Mouse (Mus musculus): ENCODE data around the gene Acadvl. TPM values are rescaled to one million over a fixed set of nuclear protein-coding genes. Genes with fewer than 3 reads are reported as not detected.

Acadvl gene
- polyA plus RNA-seq, 1 experiment from 2014 or later = 114 TPM

- Histone ChIP-seq H3K4me3 (ENCODE audit: low read length) (peak overlapping the region; percentile 30), H3K27me3 (ENCODE audit: insufficient read depth, low read length) (no peaks in the 10 kb centered on the region), H3K9me3 (ENCODE audit: low read length) (no peaks in the 10 kb centered on the region), H3K4me2 (replicated peaks; ENCODE audit: low read depth, low read length) (peak overlapping the region; percentile 61), H3K36me3 (ENCODE audit: insufficient read depth, low read length) (peaks cover 24% of the 10 kb centered on the region), H3K4me1 (ENCODE audit: insufficient read depth, low read length) (peaks cover 47% of the 10 kb centered on the region), H3K9ac (replicated peaks; ENCODE audit: low read length) (peak overlapping the region; percentile 19; the same call in 1 of the 2 replicates), H3K27ac (ENCODE audit: low read length) (peak overlapping the region; percentile 76)
- under 1% methylated on average over 20 of the region's 20 CpGs for WGBS
- peak; percentile 68 for ATAC-seq (ENCODE audit: low FRiP score, low TSS enrichment)
Measured at GRCm38 (mm10) chr11:70029130-70029801, 14.1 kb upstream of the Acadvl start.

GRCm38 (mm10) chr11:70028401-70029129, 13.4 kb upstream of the Acadvl start:
- H3K9ac ChIP-seq (replicated peaks; ENCODE audit: low read length) = peak overlapping the region; percentile 37
- H3K4me1 ChIP-seq (ENCODE audit: insufficient read depth, low read length) = peaks cover 53% of the 10 kb centered on the region
- H3K4me3 ChIP-seq (ENCODE audit: low read length) = peak overlapping the region; percentile 30
- H3K27ac ChIP-seq (ENCODE audit: low read length) = peak overlapping the region; percentile 76
- peak overlapping the region; percentile 61 for H3K4me2 ChIP-seq (replicated peaks; ENCODE audit: low read depth, low read length)
- no peaks in the 10 kb centered on the region for H3K27me3 ChIP-seq (ENCODE audit: insufficient read depth, low read length)
- H3K36me3 ChIP-seq (ENCODE audit: insufficient read depth, low read length) = peaks cover 24% of the 10 kb centered on the region
- no peaks in the 10 kb centered on the region for H3K9me3 ChIP-seq (ENCODE audit: low read length)
- ATAC-seq (ENCODE audit: low FRiP score, low TSS enrichment) = 0 out of 2 replicates have a peak, but pooled peaks have one; percentile 20
- WGBS = 17% methylated on average over 12 of the region's 12 CpGs

- no peaks in the 10 kb centered on the region for H3K27me3 ChIP-seq (ENCODE audit: insufficient read depth, low read length)
- WGBS = 23% methylated on average over 9 of the region's 9 CpGs
- peaks cover 17% of the 10 kb centered on the region for H3K36me3 ChIP-seq (ENCODE audit: insufficient read depth, low read length)
- no peaks in the 10 kb centered on the region for H3K9me3 ChIP-seq (ENCODE audit: low read length)
- H3K9ac ChIP-seq (replicated peaks; ENCODE audit: low read length) = peak overlapping the region; percentile 39
- peak overlapping the region; percentile 40 for H3K4me3 ChIP-seq (ENCODE audit: low read length)
- peaks cover 58% of the 10 kb centered on the region for H3K4me1 ChIP-seq (ENCODE audit: insufficient read depth, low read length)
- H3K27ac ChIP-seq (ENCODE audit: low read length) = peak overlapping the region; percentile 16; the same call in 1 of the 2 replicates
- no peak for ATAC-seq (ENCODE audit: low FRiP score, low TSS enrichment)
- peak overlapping the region; percentile 61 for H3K4me2 ChIP-seq (replicated peaks; ENCODE audit: low read depth, low read length)
Measured at GRCm38 (mm10) chr11:70027397-70027796, 12.2 kb upstream of the Acadvl start.

GRCm38 (mm10) chr11:70026689-70027088, 11.5 kb upstream of the Acadvl start:
- peak; percentile 76 for ATAC-seq (ENCODE audit: low FRiP score, low TSS enrichment)
- H3K27ac ChIP-seq (ENCODE audit: low read length) = no peak overlapping the region
- WGBS = 0% methylated on average over 18 of the region's 19 CpGs
- peak overlapping the region; percentile 40 for H3K4me3 ChIP-seq (ENCODE audit: low read length)
- H3K27me3 ChIP-seq (ENCODE audit: insufficient read depth, low read length) = no peaks in the 10 kb centered on the region
- H3K9ac ChIP-seq (replicated peaks; ENCODE audit: low read length) = peak overlapping the region; percentile 50; the same call in 1 of the 2 replicates
- H3K9me3 ChIP-seq (ENCODE audit: low read length) = no peaks in the 10 kb centered on the region
- peak overlapping the region; percentile 61 for H3K4me2 ChIP-seq (replicated peaks; ENCODE audit: low read depth, low read length)
- peaks cover 10% of the 10 kb centered on the region for H3K36me3 ChIP-seq (ENCODE audit: insufficient read depth, low read length)
- H3K4me1 ChIP-seq (ENCODE audit: insufficient read depth, low read length) = peaks cover 58% of the 10 kb centered on the region

- H3K9me3 ChIP-seq (ENCODE audit: low read length) = no peaks in the 10 kb centered on the region
- H3K4me3 ChIP-seq (ENCODE audit: low read length) = peak overlapping the region; percentile 36
- WGBS = 19% methylated on average over 5 of the region's 6 CpGs
- peak overlapping the region; percentile 55 for H3K9ac ChIP-seq (replicated peaks; ENCODE audit: low read length)
- peak overlapping the region; percentile 61 for H3K4me2 ChIP-seq (replicated peaks; ENCODE audit: low read depth, low read length)
- no peaks in the 10 kb centered on the region for H3K27me3 ChIP-seq (ENCODE audit: insufficient read depth, low read length)
- H3K36me3 ChIP-seq (ENCODE audit: insufficient read depth, low read length) = no peaks in the 10 kb centered on the region
- H3K4me1 ChIP-seq (ENCODE audit: insufficient read depth, low read length) = peaks cover 63% of the 10 kb centered on the region
- no peak overlapping the region for H3K27ac ChIP-seq (ENCODE audit: low read length)
- ATAC-seq (ENCODE audit: low FRiP score, low TSS enrichment) = no peak
Measured at GRCm38 (mm10) chr11:70024151-70024514, 8.9 kb upstream of the Acadvl start.

GRCm38 (mm10) chr11:70023481-70024150, 8.4 kb upstream of the Acadvl start:
- Histone ChIP-seq H3K27me3 (ENCODE audit: insufficient read depth, low read length) (no peaks in the 10 kb centered on the region), H3K4me3 (ENCODE audit: low read length) (peak overlapping the region; percentile 36), H3K9me3 (ENCODE audit: low read length) (no peaks in the 10 kb centered on the region), H3K4me1 (ENCODE audit: insufficient read depth, low read length) (peaks cover 63% of the 10 kb centered on the region), H3K4me2 (replicated peaks; ENCODE audit: low read depth, low read length) (peak overlapping the region; percentile 61), H3K36me3 (ENCODE audit: insufficient read depth, low read length) (no peaks in the 10 kb centered on the region), H3K9ac (replicated peaks; ENCODE audit: low read length) (peak overlapping the region; percentile 55), H3K27ac (ENCODE audit: low read length) (no peak overlapping the region)
- WGBS = 14% methylated on average over 9 of the region's 29 CpGs
- no peak for ATAC-seq (ENCODE audit: low FRiP score, low TSS enrichment)

GRCm38 (mm10) chr11:70021264-70022132, 6.3 kb upstream of the Acadvl start:
- H3K4me1 ChIP-seq (ENCODE audit: insufficient read depth, low read length) = peaks cover 59% of the 10 kb centered on the region
- WGBS = 2% methylated on average over 40 of the region's 40 CpGs

GRCm38 (mm10) chr11:70020731-70021263, 5.6 kb upstream of the Acadvl start:
- no peaks in the 10 kb centered on the region for H3K9me3 ChIP-seq (ENCODE audit: low read length)

More at GRCm38 (mm10) chr11:70021264-70022132, 6.3 kb upstream of the Acadvl start:
- H3K27ac ChIP-seq (ENCODE audit: low read length) = peak overlapping the region; percentile 78
- H3K4me3 ChIP-seq (ENCODE audit: low read length) = peak overlapping the region; percentile 74
- ATAC-seq (ENCODE audit: low FRiP score, low TSS enrichment) = peak; percentile 67
- H3K9ac ChIP-seq (replicated peaks; ENCODE audit: low read length) = peak overlapping the region; percentile 27; the same call in 1 of the 2 replicates
- no peaks in the 10 kb centered on the region for H3K27me3 ChIP-seq (ENCODE audit: insufficient read depth, low read length)
- no peaks in the 10 kb centered on the region for H3K36me3 ChIP-seq (ENCODE audit: insufficient read depth, low read length)
- peak overlapping the region; percentile 94 for H3K4me2 ChIP-seq (replicated peaks; ENCODE audit: low read depth, low read length)
- H3K9me3 ChIP-seq (ENCODE audit: low read length) = no peaks in the 10 kb centered on the region

More at GRCm38 (mm10) chr11:70020731-70021263, 5.6 kb upstream of the Acadvl start:
- Histone ChIP-seq H3K9ac (replicated peaks; ENCODE audit: low read length) (peak overlapping the region; percentile 27; the same call in 1 of the 2 replicates), H3K27ac (ENCODE audit: low read length) (peak overlapping the region; percentile 88), H3K4me2 (replicated peaks; ENCODE audit: low read depth, low read length) (peak overlapping the region; percentile 94), H3K4me3 (ENCODE audit: low read length) (peak overlapping the region; percentile 74), H3K36me3 (ENCODE audit: insufficient read depth, low read length) (no peaks in the 10 kb centered on the region), H3K4me1 (ENCODE audit: insufficient read depth, low read length) (peaks cover 52% of the 10 kb centered on the region), H3K27me3 (ENCODE audit: insufficient read depth, low read length) (no peaks in the 10 kb centered on the region)
- WGBS = under 1% methylated on average over 8 of the region's 8 CpGs
- ATAC-seq (ENCODE audit: low FRiP score, low TSS enrichment) = peak; percentile 89
